Mouse (Mus musculus) heart, adult 10 weeks (tissue): Measurements from ENCODE around the gene Rabgap1l. TPM values are rescaled to one million over a fixed set of nuclear protein-coding genes. Genes with fewer than 3 reads are reported as not detected.

Source experiments
- polyA plus RNA-seq: library from polyadenylated mRNA; stranded (reverse); fragments of 350-450 nt; fragmentation: Illumina TruSeq; extraction: RNeasy Lipid Tissue Mini Kit (QIAGEN cat#74804); gene quantifications from one replicate; pipeline ENCODE4 v1.2.3, GENCODE M21; 2014; ENCODE audit warnings: low read depth, low replicate concordance

Gene Rabgap1l
- 93.2 TPM for polyA plus RNA-seq

GRCm38 (mm10) chr1:160792686-160793355 is at the start of gene Rabgap1l:
Gene Rabgap1l, minus strand, starts transcription at chr1:160793211.

DNA sequence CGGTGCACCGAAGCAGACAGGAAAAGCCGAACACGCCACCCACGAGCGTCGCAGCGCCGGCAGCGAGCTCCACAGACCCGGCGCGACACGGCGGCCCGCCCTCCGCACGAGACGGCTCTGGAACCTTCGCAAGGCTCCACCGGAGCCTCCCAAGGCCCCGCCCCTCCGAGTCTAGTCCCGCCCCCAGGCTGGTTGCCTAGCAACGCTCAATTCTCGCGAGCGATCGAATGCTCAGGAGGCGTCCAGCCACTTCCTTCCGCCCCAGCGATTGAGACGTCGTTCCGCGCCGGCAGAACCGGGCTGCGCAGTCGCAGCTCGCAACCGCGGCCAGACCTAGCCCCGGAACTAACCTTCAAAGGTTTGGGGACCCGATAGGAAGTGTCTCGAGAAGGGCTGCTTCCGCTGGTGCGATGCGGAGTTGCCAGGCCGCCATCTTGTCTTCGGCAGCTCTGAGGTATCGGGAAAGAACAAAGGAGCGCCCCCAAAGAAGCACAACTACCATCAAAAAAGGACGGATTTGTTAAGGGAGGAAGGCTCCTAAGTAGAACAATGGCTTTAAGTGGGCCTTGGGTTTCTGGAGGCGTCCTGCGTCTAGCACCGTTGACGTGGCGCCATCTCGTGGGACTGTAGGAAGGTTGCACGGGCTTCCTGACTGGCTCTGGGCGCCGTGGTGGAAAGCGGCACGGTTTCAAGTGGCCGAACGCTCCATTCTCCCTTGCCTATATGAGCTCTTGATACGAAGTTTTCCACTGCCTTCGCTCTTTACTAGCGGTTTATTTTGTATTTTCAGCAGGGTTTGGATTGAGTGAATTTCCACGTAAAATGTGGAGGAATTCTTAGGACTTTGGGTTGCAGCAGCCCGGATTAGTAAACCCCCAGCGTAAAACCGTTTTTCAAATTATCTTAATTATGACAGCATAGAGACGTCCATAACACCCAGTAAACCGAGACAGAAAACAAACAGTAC is 580.0 kb downstream of the Rabgap1l start, which contains the start of gene Cacybp:
TSS of gene Cacybp (minus strand) at position 173 of the 967 bp plus-strand sequence.

GRCm38 (mm10) chr1:160194529-160195336 is 598.3 kb downstream of the Rabgap1l start, which contains the start of gene Mrps14:
Gene Mrps14, plus strand, starts transcription at chr1:160195215.

Other genes starting within 250 kb of the Rabgap1l start
- 11.9 TPM for gene Rc3h1, start 113.2 kb upstream of the Rabgap1l start, polyA plus RNA-seq
- gene Serpinc1, start 185.4 kb upstream of the Rabgap1l start, polyA plus RNA-seq: 1.5 TPM
- gene Zbtb37, start 241.6 kb upstream of the Rabgap1l start, polyA plus RNA-seq: 4.4 TPM